Mouse (Mus musculus) natural killer cell, adult 2 months (primary cell): ENCODE data around the gene Uvrag.
A peak's percentile ranks its signal among the peaks of the same experiment; 100 is the strongest.

Experiments used
- DNase-seq, 2 experiments: peaks; one replicate each; pipeline ENCODE4 v3.0.0; 2022; ENCODE audit warnings: low spot score in 2 of 2

Uvrag gene

GRCm38 (mm10) chr7:99139841-99140491 is 975 bp downstream of the Uvrag start:
- DNase-seq: no peak

GRCm38 (mm10) chr7:99137541-99137940 is 3.4 kb downstream of the Uvrag start:
- no peak for DNase-seq

DNA sequence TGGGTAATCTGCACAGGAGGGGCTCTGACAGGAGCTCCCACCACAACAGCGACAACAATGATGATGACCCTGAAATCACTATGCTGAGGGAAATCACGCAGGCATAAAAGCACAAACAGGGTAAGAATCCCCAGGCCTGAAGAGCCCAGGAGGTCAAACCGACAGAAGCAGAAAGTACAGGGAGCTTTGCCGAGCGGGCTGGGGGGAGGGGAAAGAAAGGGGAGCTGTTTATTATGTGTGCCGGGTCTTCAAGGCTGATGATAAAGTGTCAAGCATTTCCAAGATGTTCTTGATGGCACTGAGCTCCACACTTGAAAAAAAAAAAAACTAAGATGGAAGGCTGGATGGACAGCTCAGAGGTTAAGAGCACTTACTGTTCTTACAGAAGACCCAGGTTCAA is 4.2 kb downstream of the Uvrag start:
- no peak for DNase-seq

DNA sequence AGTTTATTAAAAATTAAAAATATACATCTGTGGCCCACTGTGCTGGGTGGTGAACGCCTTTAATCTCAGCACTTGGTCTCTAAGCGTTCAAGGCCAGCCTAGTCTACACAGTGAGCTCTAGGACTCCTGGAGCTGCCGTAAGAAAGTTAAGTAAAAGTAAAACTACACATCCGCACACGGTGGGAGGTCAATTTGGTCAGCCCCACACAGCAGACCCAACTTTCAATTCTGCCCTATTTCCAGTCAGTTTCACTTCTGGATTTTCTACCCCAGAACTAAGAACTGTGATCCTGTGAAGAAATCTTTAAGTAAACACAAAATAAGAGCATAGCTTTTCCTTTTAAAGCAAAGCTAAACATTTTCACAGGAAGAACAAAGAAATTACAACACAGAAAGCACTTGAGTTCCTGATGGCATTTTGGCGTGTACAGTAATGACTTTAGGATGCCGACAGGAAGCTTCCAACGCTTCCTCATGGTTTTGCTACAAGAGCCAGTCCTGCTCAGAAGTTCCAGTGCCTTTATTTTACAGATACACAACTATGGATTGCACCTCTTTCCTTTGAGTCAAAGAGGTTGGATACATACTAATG is 7.0 kb downstream of the Uvrag start:
- no peak for DNase-seq

- DNase-seq: no peak
Observed at GRCm38 (mm10) chr7:99132597-99132996, 8.3 kb downstream of the Uvrag start.

- DNase-seq: no peak
Observed at GRCm38 (mm10) chr7:99131819-99132353, 9.1 kb downstream of the Uvrag start.

DNA sequence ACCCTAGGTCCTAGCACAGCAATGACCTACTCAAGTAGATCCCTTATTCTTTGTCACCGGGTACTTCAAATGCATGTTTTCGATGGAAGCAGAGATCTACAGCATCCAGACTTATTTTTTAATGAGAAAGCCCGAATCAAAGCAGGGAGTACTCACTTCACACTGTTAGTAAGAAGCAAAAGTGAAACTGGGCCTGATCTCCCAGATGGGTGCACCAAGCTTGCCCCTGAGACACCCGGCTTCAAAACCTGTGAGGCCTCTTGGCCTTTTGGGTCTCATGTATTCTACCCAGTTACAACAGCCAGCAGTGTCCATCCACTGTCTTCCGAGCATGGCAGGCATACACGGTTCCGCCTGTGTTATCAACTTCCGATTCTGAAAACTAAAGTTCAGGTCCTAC is 12.0 kb downstream of the Uvrag start:
- peak in 1 of 2 experiments; percentile 23 for DNase-seq

DNA sequence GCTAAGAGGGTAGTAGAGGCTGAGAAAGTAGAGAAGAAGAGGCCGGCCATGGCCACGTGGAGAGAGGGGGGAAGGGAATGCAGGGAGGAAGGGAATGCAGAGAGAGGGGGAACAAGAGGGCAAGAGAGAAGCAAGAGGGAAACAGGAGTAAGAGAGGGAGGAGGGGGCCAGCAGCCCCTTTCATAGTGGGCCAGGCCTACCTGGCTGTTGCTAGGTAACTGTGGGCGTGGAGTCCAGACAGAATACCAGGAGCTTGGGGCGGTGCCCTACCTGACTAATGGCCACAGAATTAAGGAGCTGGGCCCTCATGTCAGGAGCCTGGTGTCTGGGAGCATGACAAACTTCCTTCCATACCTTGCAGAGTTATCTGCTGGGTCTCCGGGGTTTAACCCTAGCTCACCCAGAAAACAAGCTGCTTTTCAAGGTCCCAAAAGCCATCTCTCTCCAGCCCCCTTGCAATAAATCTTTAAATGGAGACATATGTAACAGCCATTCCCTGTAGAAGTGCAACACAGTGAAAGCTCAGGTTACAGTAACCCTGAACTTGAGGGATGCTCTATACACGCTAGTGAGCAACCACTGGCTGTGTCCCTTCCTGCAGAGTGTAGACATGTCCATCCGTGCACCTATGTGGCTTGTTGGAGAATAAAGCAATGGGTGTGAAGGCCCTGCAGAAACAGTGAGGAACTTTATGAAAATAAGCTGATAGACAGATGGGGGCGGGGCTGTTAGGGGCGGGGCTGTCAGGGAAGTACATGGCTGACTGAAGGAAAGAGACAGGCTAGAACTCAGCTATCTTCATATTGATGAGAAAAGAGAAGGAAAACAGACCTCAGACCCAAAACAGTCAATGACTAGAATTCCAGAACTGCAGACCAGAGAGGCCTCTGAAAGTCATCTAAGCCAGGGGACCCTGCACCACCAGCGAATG is 12.7 kb downstream of the Uvrag start:
- DNase-seq: peak in 1 of 2 experiments; percentile 27

DNA sequence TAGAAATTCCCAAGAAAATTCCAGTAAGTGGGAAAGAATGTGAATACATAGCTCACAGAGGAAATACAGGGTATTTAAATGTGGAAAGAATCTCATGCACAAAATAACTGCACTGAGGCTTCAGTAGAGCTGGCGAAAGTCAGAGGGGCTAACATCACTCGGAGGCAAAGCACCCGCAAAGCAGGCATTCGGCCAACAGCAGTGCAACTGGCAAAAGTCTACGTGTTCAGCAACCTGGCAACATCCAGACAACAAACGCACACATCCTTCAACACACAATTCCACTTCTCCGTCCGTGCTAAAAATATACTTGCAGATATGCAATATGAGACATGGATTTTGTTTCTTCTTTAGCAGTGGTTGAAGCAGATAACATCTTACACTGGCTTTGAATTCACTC is 14.9 kb downstream of the Uvrag start:
- DNase-seq: no peak

DNA sequence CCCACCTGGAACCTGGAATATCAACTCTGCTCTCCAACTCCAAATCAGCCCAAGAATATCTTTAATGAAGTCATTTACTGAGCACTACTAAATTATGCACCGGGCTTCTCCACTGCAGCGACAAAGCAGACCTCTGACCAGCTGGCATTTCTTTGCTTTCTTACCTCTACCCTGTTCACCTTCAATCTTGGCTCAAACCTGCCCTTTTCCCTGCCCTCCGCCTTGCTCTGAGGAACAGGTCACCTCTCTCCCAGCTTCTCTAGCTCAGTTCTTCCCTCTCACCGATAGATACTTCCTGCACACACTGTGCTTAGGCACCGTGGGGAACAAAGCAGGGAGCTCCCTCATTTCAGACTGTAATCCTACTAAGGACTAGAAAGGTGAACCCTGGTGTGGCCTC is 18.3 kb downstream of the Uvrag start:
- no peak for DNase-seq

GRCm38 (mm10) chr7:99120865-99121521 is 19.9 kb downstream of the Uvrag start:
- DNase-seq: peak in 1 of 2 experiments; percentile 39

DNA sequence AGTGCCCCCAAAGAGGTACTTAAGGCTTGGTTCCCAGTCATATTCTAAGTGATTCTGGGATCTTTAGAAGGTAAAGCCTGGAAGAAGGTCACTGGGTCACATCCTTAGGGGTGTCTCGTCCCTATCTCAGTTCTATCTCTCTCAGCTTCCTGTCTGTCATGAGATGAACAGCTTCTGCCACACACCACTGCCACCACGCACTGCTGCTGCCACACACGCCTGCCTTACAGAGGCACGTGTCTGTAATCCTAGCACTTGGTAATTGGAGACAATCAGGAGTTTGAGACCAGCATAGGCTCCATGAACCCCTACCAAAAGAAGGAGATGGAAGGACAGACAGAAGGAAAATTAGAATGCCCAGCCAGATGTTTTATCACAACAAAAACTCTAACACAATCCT is 20.9 kb downstream of the Uvrag start:
- no peak for DNase-seq

DNA sequence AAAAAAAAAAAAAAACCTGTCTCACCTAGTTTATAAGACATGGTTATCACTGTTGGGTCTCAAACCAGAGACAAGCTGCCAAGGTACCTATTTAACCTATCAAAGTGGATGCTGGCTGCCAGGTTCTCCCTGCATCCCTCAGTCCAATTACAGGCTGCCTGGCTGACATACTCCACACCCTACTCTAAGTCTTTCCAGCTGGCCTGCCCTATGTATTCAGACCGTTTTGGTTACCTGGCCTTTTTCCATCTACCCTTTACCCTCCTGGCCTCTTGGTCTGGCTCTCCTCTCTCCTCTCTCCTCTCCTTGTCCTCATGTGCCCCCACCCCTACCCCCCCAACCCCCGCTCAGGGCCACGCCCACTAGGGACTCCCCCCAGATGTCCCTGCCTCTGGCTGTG is 24.2 kb downstream of the Uvrag start:
- DNase-seq: no peak

DNA sequence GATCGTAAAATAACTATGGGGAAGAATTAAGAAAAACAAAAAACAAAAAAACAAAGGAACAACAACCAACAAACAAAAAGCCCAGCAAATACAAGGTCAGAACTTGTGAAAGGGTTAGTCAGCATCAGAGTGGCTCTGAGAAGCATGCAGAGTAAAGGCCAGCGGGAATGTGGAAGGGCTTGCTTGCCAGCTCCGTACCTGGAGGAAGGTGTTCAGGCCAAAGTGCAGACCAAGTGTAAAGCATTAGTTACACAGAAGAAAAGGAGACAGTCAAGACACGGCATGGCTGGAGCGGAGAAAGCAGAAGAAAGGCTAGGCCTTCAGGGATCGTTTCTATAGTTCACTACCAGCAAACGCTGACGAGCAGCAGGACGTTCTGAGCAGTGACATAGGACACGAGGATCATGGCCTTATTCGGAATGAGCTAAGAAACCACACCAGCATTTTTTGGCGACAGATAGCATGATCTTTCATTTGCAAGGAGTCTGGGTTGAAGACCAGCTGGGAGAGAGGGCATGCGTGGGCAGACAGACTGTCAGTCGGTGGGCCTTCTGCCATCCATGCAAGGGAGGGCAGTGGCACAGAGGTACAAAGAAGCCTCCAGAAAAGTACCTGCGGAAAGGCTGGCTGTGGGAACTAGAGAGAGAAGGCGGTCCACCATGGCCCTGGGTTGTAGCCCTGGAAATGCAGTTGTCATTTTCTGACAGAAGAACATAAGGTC is 26.8 kb downstream of the Uvrag start:
- no peak for DNase-seq

- peak in 1 of 2 experiments; percentile 23 for DNase-seq
Observed at GRCm38 (mm10) chr7:99107566-99107965, 33.4 kb downstream of the Uvrag start.

- DNase-seq: no peak
Observed at GRCm38 (mm10) chr7:99106714-99107270, 34.1 kb downstream of the Uvrag start.

DNA sequence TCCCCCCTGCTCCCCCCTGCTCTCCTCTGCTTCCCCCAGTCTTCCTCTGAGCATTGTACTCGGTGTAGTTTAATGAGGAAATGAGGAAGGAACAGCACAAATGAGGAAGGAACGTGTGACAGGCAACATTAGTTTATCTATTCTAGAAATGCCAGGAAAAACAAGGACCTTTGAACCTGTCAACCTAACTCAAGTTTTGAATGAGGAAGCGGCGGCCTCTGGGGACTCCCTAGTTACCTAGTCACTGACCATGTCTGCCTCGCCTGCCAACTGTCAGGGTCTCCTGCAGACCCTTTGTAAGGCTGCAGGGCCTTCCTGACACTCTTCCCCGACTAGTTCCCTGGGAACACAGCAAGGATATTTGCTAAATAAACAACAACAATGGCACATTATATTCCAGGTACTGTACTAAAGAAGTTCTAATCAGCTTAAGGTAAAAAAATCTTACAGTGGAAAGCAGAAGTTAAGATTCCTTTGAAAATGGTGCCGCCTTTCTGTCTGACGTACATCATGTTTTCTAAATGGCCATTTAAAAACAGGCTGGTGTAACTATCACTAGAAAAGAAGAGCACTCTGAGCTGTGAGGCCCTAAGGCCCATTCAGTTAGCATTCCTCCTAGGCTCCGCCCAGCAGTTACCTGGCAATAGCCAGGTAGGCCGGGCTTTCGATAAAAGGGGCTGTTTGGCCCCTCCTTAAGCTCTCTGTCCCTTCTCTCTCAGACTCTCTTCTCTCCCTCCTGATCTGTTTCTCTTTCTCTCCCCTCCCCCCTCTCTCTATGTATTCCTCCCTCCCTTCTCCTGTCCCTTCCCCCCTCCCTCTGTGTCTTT is 39.0 kb downstream of the Uvrag start:
- peak in 1 of 2 experiments; percentile 56 for DNase-seq

GRCm38 (mm10) chr7:99101076-99101475 is 39.9 kb downstream of the Uvrag start:
- no peak for DNase-seq

GRCm38 (mm10) chr7:99100573-99100972 is 40.4 kb downstream of the Uvrag start:
- no peak for DNase-seq

DNA sequence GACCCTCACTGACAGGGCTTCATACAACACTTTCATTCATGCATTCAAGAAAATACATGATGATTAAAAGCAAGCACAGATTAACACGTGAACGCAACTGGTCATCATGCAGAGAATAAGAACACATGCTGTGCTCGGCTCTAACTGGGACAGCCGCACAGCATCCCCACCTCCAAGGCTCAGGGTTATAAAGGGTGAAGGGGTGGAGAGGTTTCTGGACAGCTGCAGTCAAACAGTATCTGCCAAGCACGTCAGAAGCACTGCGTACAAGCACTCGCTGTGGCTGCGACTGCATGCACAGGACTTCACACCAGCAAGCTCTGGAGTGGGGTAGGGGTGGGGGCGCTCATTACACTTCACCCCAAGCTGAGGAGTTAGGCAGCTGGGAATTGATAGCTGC is 40.9 kb downstream of the Uvrag start:
- DNase-seq: no peak
